Mouse (Mus musculus) neural tube, embryonic 14.5 days (tissue): ENCODE results near the gene Zfp775. TPM values are rescaled to one million over a fixed set of nuclear protein-coding genes. Genes with fewer than 3 reads are reported as not detected.

Source experiments
- ATAC-seq: fragments of 200-750 bp; cut with Nextera tagmentation; 2 replicates; pipeline ENCODE4 v1.8.0; 2017; ENCODE audit warnings: low read depth, mild to moderate bottlenecking, moderate TSS enrichment, moderate library complexity
- H3K27ac ChIP-seq: fragments of 300-500 bp; sonication (generic); 2 replicates; pipeline ENCODE4 v1.5.1; 2014; ENCODE audit warnings: low read depth, mild to moderate bottlenecking, control low read depth, low read length, moderate library complexity, mixed read lengths
- H3K27me3 ChIP-seq: fragments of 300-500 bp; sonication (generic); 2 replicates; pipeline ENCODE4 v1.6.1; 2014; ENCODE audit warnings: low read length; ENCODE audit not compliant: control insufficient read depth, insufficient read depth
- H3K36me3 ChIP-seq: fragments of 300-500 bp; sonication (generic); 2 replicates; pipeline ENCODE4 v1.6.1; 2014; ENCODE audit warnings: low read length, mixed read lengths; ENCODE audit not compliant: control insufficient read depth, insufficient read depth
- H3K4me1 ChIP-seq: fragments of 300-500 bp; sonication (generic); 2 replicates; pipeline ENCODE4 v1.6.1; 2014; ENCODE audit warnings: low read length; ENCODE audit not compliant: control insufficient read depth, insufficient read depth
- H3K4me2 ChIP-seq: fragments of 300-500 bp; sonication (generic); 2 replicates; pipeline ENCODE4 v1.6.1; 2014; ENCODE audit warnings: mild to moderate bottlenecking, low read depth, low read length, control low read depth
- H3K4me3 ChIP-seq: fragments of 300-500 bp; sonication (generic); 2 replicates; pipeline ENCODE4 v1.5.1; 2014; ENCODE audit warnings: low read depth, low read length, control low read depth, mixed read lengths
- H3K9ac ChIP-seq: fragments of 300-500 bp; sonication (generic); replicated peaks from 2 replicates; pipeline ENCODE4 v1.6.1; 2014; ENCODE audit warnings: low read depth, mild to moderate bottlenecking, control low read depth, low read length, mixed read lengths
- H3K9me3 ChIP-seq: fragments of 300-500 bp; sonication (generic); 2 replicates; pipeline ENCODE4 v1.6.1; 2016; ENCODE audit warnings: low read length; ENCODE audit not compliant: control insufficient read depth
- WGBS: fragments of 180-500 bp; shearing (Covaris S2); extraction: QIAGEN DNeasy Blood & Tissue Kit; methylation state at CpG from one replicate; pipeline ENCODE4 v1.1.7; 2014; 5-methylcytosine and 5-hydroxymethylcytosine counted together
- polyA plus RNA-seq: library from polyadenylated mRNA; unstranded; fragments of >200 nt; fragmentation: Nextera tagmentation; extraction: Ambion mirVana; gene quantifications from 2 replicates; pipeline ENCODE4 v1.2.1, GENCODE M21; 2014

Zfp775 gene
- polyA plus RNA-seq, 1 experiment from 2014 or later, result 12.3 TPM

DNA sequence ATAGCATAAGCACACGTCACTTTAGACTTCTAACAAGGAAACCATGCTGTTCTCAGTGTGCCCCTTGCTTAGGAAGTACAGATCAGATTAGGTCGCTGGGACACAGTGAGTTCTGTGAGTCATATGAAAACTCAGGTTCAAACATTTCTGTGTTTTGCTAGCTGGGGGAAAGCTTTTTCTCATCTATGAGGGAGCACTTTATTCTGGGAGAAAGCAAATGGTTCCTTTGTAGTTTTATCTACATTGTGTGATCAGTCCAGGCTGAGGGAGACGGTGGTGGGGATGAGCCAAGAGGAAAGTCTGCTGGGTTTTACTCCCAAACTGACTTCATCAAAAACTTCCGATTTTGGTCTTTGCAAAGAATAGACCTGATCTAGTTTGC lies 44.4 kb downstream of the Zfp775 start:
- ATAC-seq, result no peak
- Histone ChIP-seq H3K27me3 (no peaks in the 10 kb centered on the region), H3K4me2 (no peak overlapping the region), H3K4me1 (no peaks in the 10 kb centered on the region), H3K27ac (no peak overlapping the region), H3K36me3 (no peaks in the 10 kb centered on the region), H3K9ac (no peak overlapping the region), H3K4me3 (no peak overlapping the region), H3K9me3 (no peaks in the 10 kb centered on the region)
- 87% methylated on average over 4 of the region's 4 CpGs for WGBS

DNA sequence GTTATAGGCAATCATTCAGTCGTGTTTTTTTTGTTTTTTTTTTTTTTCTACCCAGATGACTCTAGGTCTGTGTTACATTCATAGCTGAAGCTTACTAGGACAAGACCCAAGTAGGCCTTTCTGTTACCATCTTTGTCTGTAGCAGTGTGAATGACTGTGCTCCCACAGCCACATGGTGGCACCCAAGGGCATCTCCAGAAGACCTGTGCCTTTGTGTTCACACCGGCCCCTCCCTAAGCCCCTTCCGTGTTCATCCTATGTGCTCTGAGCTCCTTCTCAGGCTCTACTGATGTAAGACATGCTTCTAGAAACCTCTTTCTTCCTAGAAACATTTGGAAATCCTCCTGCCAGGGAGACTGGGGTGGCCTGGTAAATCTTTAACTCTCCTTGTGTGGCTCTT lies 45.1 kb downstream of the Zfp775 start, which contains the start of gene Gimap8:
Gene Gimap8, plus strand, starts transcription at position 240 of the 400 bp plus-strand sequence.
- Histone ChIP-seq H3K4me1 (no peaks in the 10 kb centered on the region), H3K9me3 (no peaks in the 10 kb centered on the region), H3K36me3 (no peaks in the 10 kb centered on the region), H3K4me2 (no peak within 1 kb of the TSS), H3K27ac (no peak within 1 kb of the TSS), H3K27me3 (no peaks in the 10 kb centered on the region), H3K4me3 (no peak within 1 kb of the TSS), H3K9ac (no peak within 1 kb of the TSS)
- WGBS, result 42% methylated on average over 3 of the region's 3 CpGs
- no peak for ATAC-seq

DNA sequence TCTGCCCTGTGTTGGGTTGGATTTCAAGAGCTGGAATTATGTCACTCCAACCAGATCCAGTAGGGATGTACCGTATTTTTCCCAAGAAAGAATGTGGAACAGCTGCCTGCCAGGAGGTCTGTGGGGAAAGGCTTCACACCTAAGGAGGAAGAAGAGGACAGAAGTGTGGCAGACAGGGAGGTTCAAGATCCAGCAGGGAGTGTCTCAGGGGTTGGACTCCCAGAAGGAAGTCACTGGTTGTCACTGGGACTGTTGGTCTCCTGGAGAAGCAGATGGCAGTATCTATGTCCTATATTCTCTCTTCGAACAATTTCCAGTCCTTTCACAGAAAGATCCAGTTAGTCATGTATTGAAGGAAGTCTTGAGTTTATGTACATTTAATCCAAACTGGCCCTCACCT lies 45.7 kb downstream of the Zfp775 start:
- ATAC-seq, result no peak
- Histone ChIP-seq H3K9ac (no peak overlapping the region), H3K27me3 (no peaks in the 10 kb centered on the region), H3K36me3 (no peaks in the 10 kb centered on the region), H3K4me1 (no peaks in the 10 kb centered on the region), H3K4me3 (no peak overlapping the region), H3K27ac (no peak overlapping the region), H3K9me3 (no peaks in the 10 kb centered on the region), H3K4me2 (no peak overlapping the region)
- WGBS, result 92% methylated on average over 2 of the region's 2 CpGs

DNA sequence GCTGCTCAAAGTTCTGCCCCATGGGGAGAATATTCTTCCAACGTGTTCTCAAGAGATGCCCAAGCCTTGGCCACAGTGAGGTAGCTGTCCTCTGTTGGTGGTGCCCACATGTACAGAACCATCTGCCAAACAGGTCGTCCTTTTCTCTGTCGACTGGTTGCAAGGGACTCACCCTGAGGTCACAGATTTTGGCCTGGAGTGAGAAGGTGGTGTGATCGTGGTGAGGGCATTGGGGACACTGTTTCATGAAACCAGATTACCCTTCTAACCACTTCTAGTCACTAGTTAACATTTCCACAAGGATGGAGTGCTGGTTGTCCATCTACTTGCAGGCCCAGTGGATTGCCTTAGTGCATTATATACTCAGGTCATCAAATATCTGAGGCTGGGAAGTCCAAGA lies 46.9 kb downstream of the Zfp775 start:
- Histone ChIP-seq H3K36me3 (no peaks in the 10 kb centered on the region), H3K27ac (no peak overlapping the region), H3K9ac (no peak overlapping the region), H3K4me1 (no peaks in the 10 kb centered on the region), H3K4me2 (no peak overlapping the region), H3K9me3 (no peaks in the 10 kb centered on the region), H3K27me3 (no peaks in the 10 kb centered on the region), H3K4me3 (no peak overlapping the region)
- no peak for ATAC-seq
- 83% methylated on average over 4 of the region's 4 CpGs for WGBS

GRCm38 (mm10) chr6:48650041-48650440 lies 48.2 kb downstream of the Zfp775 start:
- H3K4me3 ChIP-seq, result no peak overlapping the region
- 92% methylated on average over 9 of the region's 9 CpGs for WGBS
- H3K4me2 ChIP-seq, result no peak overlapping the region
- ATAC-seq, result no peak
- no peaks in the 10 kb centered on the region for H3K9me3 ChIP-seq
- H3K36me3 ChIP-seq, result no peaks in the 10 kb centered on the region
- H3K27me3 ChIP-seq, result no peaks in the 10 kb centered on the region
- no peak overlapping the region for H3K9ac ChIP-seq
- H3K27ac ChIP-seq, result no peak overlapping the region
- no peaks in the 10 kb centered on the region for H3K4me1 ChIP-seq

- H3K27ac ChIP-seq, result no peak overlapping the region
- no peaks in the 10 kb centered on the region for H3K9me3 ChIP-seq
- no peaks in the 10 kb centered on the region for H3K4me1 ChIP-seq
- H3K4me2 ChIP-seq, result no peak overlapping the region
- no peak overlapping the region for H3K9ac ChIP-seq
- no peak overlapping the region for H3K4me3 ChIP-seq
- no peaks in the 10 kb centered on the region for H3K27me3 ChIP-seq
- no peak for ATAC-seq
- WGBS, result 84% methylated on average over 5 of the region's 5 CpGs
- no peaks in the 10 kb centered on the region for H3K36me3 ChIP-seq
Observed at GRCm38 (mm10) chr6:48658721-48659120, 56.9 kb downstream of the Zfp775 start.

- Histone ChIP-seq H3K9ac (no peak overlapping the region), H3K4me3 (no peak overlapping the region), H3K27me3 (no peaks in the 10 kb centered on the region), H3K9me3 (no peaks in the 10 kb centered on the region), H3K4me2 (no peak overlapping the region), H3K4me1 (no peaks in the 10 kb centered on the region), H3K27ac (no peak overlapping the region), H3K36me3 (no peaks in the 10 kb centered on the region)
- ATAC-seq, result no peak
- WGBS, result 84% methylated on average over 4 of the region's 4 CpGs
Observed at GRCm38 (mm10) chr6:48664750-48665149, 62.9 kb downstream of the Zfp775 start.

DNA sequence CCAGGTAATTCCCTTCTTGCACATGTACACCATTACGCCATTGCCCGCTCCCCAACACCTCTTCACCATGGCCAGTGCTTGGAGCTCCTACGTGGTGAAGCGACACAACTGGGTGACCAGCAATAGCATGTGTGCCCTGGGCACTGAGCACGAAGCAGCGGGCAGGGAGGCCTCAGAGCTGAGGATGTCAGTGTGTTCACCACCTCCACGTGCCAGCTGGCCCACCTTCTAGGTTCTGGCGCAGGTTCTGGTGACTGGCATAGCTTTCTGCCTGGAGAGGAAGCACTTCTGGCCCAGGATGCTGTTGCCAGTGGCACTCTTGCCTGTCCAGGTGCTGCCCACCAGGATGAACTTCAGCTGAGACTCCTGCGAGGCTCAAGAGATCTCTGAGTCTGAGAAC lies 63.6 kb downstream of the Zfp775 start:
- no peaks in the 10 kb centered on the region for H3K27me3 ChIP-seq
- H3K4me1 ChIP-seq, result no peaks in the 10 kb centered on the region
- H3K4me2 ChIP-seq, result no peak overlapping the region
- ATAC-seq, result no peak
- H3K9ac ChIP-seq, result no peak overlapping the region
- H3K4me3 ChIP-seq, result no peak overlapping the region
- no peaks in the 10 kb centered on the region for H3K36me3 ChIP-seq
- H3K27ac ChIP-seq, result no peak overlapping the region
- 93% methylated on average over 9 of the region's 9 CpGs for WGBS
- no peaks in the 10 kb centered on the region for H3K9me3 ChIP-seq

- no peaks in the 10 kb centered on the region for H3K9me3 ChIP-seq
Observed at GRCm38 (mm10) chr6:48666159-48666586, 64.3 kb downstream of the Zfp775 start.

GRCm38 (mm10) chr6:48668022-48668421 lies 66.2 kb downstream of the Zfp775 start:
- Histone ChIP-seq H3K36me3 (no peaks in the 10 kb centered on the region), H3K9ac (no peak overlapping the region), H3K4me2 (no peak overlapping the region), H3K9me3 (no peaks in the 10 kb centered on the region), H3K27ac (no peak overlapping the region), H3K4me1 (no peaks in the 10 kb centered on the region), H3K4me3 (no peak overlapping the region), H3K27me3 (no peaks in the 10 kb centered on the region)
- no peak for ATAC-seq

More at GRCm38 (mm10) chr6:48666159-48666586, 64.3 kb downstream of the Zfp775 start:
- H3K9ac ChIP-seq, result no peak overlapping the region
- no peak overlapping the region for H3K27ac ChIP-seq
- H3K4me1 ChIP-seq, result no peaks in the 10 kb centered on the region
- no peaks in the 10 kb centered on the region for H3K36me3 ChIP-seq
- H3K4me3 ChIP-seq, result no peak overlapping the region
- no peak for ATAC-seq
- WGBS, result 63% methylated on average over 7 of the region's 7 CpGs
- H3K27me3 ChIP-seq, result no peaks in the 10 kb centered on the region
- H3K4me2 ChIP-seq, result no peak overlapping the region
